Mouse (Mus musculus) hindbrain, embryonic 16.5 days (tissue): Measurements from ENCODE around the gene Sorbs1. TPM values are rescaled to one million over a fixed set of nuclear protein-coding genes. Genes with fewer than 3 reads are reported as not detected.

Experiments used
- ATAC-seq: fragments of 200-750 bp; cut with Nextera tagmentation; 2 replicates; pipeline ENCODE4 v1.8.0; 2017; ENCODE audit warnings: moderate TSS enrichment, moderate library complexity
- H3K27ac ChIP-seq: fragments of 300-500 bp; sonication (generic); 2 replicates; pipeline ENCODE4 v1.5.1; 2014; ENCODE audit warnings: low read depth, mild to moderate bottlenecking, control low read depth, low read length, moderate library complexity
- H3K27me3 ChIP-seq: fragments of 300-500 bp; sonication (generic); replicated peaks from 2 replicates; pipeline ENCODE4 v1.6.1; 2014; ENCODE audit warnings: low read length; ENCODE audit not compliant: control insufficient read depth, insufficient read depth
- H3K36me3 ChIP-seq: fragments of 300-500 bp; sonication (generic); 2 replicates; pipeline ENCODE4 v1.6.1; 2014; ENCODE audit warnings: mild to moderate bottlenecking, low read length, moderate library complexity, mixed read lengths; ENCODE audit not compliant: control insufficient read depth, insufficient read depth
- H3K4me1 ChIP-seq: fragments of 300-500 bp; sonication (generic); 2 replicates; pipeline ENCODE4 v1.6.1; 2014; ENCODE audit warnings: low read depth, low read length; ENCODE audit not compliant: control insufficient read depth, insufficient read depth
- H3K4me2 ChIP-seq: fragments of 300-500 bp; sonication (generic); 2 replicates; pipeline ENCODE4 v1.6.1; 2014; ENCODE audit warnings: mild to moderate bottlenecking, low read length, control low read depth, moderate library complexity
- H3K4me3 ChIP-seq: fragments of 300-500 bp; sonication (generic); 2 replicates; pipeline ENCODE4 v1.5.1; 2014; ENCODE audit warnings: mild to moderate bottlenecking, low read length, control low read depth, moderate library complexity
- H3K9ac ChIP-seq: fragments of 300-500 bp; sonication (generic); 2 replicates; pipeline ENCODE4 v1.6.1; 2014; ENCODE audit warnings: low read depth, mild to moderate bottlenecking, control low read depth, low read length, moderate library complexity
- H3K9me3 ChIP-seq: fragments of 300-500 bp; sonication (generic); 2 replicates; pipeline ENCODE4 v1.6.1; 2014; ENCODE audit warnings: mild to moderate bottlenecking, low read length, moderate library complexity; ENCODE audit not compliant: control insufficient read depth
- WGBS: fragments of 180-500 bp; shearing (Covaris S2); extraction: QIAGEN DNeasy Blood & Tissue Kit; methylation state at CpG from one replicate; pipeline ENCODE4 v1.1.7; 2014; 5-methylcytosine and 5-hydroxymethylcytosine counted together
- polyA plus RNA-seq: library from polyadenylated mRNA; unstranded; fragments of >200 nt; fragmentation: Nextera tagmentation; extraction: Ambion mirVana; gene quantifications from 2 replicates; pipeline ENCODE4 v1.2.1, GENCODE M21; 2015

The Sorbs1 gene
- polyA plus RNA-seq, 1 experiment from 2014 or later: 83.6 TPM

DNA sequence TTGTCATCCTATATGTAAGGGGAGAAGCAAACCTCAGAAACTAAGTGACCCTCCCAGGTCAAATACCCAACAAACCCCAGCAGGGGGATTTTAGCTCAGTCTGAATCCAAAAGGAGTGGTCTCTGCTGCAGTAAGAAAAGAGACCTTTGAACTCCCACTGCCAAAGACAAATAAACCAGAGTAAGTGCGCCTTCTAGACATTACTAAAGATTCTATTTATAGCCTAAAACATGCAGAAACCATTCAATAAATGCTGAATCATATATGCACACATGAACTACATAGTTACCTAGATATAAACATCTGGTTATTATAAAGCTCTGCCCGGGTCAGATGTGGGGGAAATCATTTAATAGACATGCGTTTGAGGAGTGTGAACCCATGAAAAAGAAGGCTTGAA, 84.0 kb downstream of the Sorbs1 start:
- Histone ChIP-seq H3K27ac (no peak overlapping the region), H3K36me3 (no peaks in the 10 kb centered on the region), H3K4me2 (no peak overlapping the region), H3K9ac (no peak overlapping the region), H3K9me3 (no peaks in the 10 kb centered on the region), H3K27me3 (no peaks in the 10 kb centered on the region), H3K4me3 (no peak overlapping the region), H3K4me1 (peaks cover 13% of the 10 kb centered on the region)
- no peak for ATAC-seq
- WGBS: 84% methylated on average over 3 of the region's 3 CpGs

DNA sequence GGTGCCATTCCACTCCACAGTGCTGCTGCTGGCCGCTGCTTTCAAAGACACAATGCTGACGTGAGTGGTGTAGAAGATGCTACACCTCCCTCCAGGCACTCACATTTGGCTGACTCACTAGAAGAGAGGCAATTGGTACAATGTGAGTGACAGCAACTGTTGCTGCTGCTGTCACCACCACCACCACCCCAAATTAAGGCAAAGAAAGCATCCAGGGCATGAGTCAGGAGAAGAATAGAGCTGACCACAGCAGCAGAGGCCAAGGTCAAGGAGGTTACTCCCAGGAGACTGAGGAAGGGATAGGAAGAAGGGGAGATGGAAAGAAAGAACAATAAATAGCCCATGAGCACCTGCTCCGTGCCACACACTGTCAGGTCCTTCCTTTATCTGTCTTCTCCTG, 84.4 kb downstream of the Sorbs1 start:
- no peaks in the 10 kb centered on the region for H3K36me3 ChIP-seq
- no peak overlapping the region for H3K27ac ChIP-seq

DNA sequence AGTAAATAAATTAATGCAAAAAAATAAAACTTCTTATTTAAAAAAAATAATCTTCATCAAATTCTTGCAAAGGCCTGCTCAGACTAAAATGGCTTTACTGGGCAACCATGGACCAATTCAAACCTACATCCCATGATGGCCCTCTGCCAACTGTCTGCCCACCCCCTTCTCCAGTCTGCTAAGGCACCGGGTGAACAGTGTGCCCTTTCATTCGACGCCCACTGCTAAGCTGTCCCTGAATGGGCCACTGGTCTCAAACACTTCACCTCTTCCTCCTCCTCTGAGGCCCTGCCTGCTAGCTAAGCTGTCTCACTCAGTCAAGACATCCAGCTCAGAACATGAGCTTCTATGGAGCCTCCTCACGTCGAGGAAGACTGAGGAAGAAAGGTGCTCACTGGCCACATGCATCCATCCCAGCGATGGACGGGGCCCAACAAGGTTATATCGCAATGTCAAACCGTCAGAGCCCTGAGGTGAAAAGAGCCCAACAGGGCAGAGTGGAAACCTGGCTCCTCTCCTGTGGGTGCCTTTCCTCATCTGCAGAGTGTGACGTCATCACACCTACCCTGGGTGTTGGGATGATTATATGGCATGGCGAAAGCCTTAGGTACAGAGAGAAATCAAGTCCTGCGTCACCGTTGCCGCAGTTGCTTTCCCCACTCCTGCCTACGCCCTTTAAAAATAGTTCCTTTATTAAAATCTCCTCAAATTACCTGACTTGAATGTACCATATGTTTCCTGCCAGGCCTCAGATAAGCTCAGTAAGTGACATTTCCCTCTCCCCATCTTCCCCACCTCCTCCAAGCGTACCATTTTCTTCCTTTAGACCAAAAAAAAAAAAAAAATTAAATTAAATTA, 87.2 kb downstream of the Sorbs1 start:
- Histone ChIP-seq H3K27me3 (no peaks in the 10 kb centered on the region), H3K4me2 (no peak overlapping the region), H3K27ac (peak overlapping the region; percentile 58), H3K4me3 (no peak overlapping the region), H3K36me3 (no peaks in the 10 kb centered on the region), H3K9me3 (no peaks in the 10 kb centered on the region), H3K4me1 (peaks cover 3% of the 10 kb centered on the region; the same call in 1 of the 2 replicates), H3K9ac (no peak overlapping the region)
- WGBS: 72% methylated on average over 16 of the region's 16 CpGs
- peak; percentile 78 for ATAC-seq

More for the DNA sequence above, 84.4 kb downstream of the Sorbs1 start:
- no peaks in the 10 kb centered on the region for H3K27me3 ChIP-seq
- no peaks in the 10 kb centered on the region for H3K9me3 ChIP-seq
- no peak overlapping the region for H3K4me3 ChIP-seq
- H3K9ac ChIP-seq: no peak overlapping the region
- no peak overlapping the region for H3K4me2 ChIP-seq
- ATAC-seq: no peak
- 79% methylated on average over 3 of the region's 3 CpGs for WGBS
- H3K4me1 ChIP-seq: peaks cover 9% of the 10 kb centered on the region

DNA sequence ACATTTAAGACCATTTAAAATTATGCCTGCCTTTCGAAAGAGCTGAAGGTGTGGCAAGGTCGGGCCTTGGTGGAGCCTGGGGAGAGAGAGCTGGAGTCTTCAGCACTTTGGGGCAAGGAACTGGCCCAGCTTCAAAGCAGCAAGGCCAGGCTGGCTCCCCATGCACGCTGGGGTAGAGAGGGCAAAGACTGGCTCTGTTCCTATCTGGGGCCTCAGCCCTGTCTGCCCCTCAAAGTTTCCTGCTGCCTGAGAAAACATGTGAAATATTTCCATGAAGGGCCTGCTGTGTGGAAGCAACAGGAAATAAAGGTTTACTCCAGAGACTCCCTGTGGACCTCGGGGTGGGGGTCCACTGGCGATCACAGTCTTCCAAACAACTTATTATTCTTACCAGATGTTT, 88.3 kb downstream of the Sorbs1 start:
- H3K4me1 ChIP-seq: peaks cover 6% of the 10 kb centered on the region; the same call in 1 of the 2 replicates
- no peaks in the 10 kb centered on the region for H3K36me3 ChIP-seq
- no peaks in the 10 kb centered on the region for H3K9me3 ChIP-seq
- H3K9ac ChIP-seq: no peak overlapping the region
- H3K4me3 ChIP-seq: no peak overlapping the region
- H3K27me3 ChIP-seq: no peaks in the 10 kb centered on the region
- WGBS: 49% methylated on average over 5 of the region's 5 CpGs
- peak overlapping the region; percentile 48 for H3K27ac ChIP-seq
- no peak overlapping the region for H3K4me2 ChIP-seq
- ATAC-seq: no peak

DNA sequence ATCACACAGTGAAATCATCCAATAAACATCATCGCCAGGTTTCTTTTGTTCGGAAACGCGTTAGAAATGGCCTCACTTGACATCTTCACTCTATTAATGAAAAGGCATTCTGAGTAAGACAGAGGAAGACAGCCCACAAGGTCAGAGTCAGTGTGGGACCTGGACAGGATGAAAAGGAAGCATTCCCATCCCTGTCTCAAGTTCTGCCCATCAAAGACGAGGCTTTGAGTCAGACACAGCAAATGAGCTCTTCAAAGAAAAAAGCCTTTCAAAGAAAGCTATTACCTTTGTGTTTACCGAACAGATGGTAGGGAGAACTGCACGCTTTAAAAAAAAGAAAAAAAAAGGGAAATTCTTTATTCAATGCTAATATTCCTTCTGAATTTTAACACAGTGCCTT, 92.5 kb downstream of the Sorbs1 start:
- Histone ChIP-seq H3K4me1 (peaks cover 6% of the 10 kb centered on the region; the same call in 1 of the 2 replicates), H3K27ac (no peak overlapping the region; the same call in 1 of the 2 replicates), H3K36me3 (no peaks in the 10 kb centered on the region), H3K4me3 (no peak overlapping the region), H3K27me3 (no peaks in the 10 kb centered on the region), H3K9me3 (no peaks in the 10 kb centered on the region), H3K4me2 (no peak overlapping the region), H3K9ac (no peak overlapping the region)
- WGBS: 48% methylated on average over 7 of the region's 7 CpGs
- no peak for ATAC-seq

DNA sequence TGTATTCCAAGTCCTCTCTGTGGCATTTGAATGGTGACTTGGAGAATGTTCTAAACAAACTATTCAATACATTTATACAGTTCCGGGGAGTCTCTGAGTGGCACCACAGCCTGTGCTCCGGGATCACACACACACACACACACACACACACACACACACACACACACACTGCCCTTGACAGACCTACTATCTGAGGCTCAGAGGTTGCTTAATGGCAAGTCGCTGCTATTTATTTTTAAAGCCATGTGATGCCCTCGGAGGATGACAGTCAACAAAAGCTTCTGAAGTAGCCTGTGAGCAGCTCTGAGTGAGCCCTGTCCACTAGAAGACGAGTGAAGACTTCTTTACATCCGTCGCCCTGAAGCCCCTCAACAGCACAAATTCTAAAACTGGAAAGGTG, 94.3 kb downstream of the Sorbs1 start:
- H3K27ac ChIP-seq: no peak overlapping the region
- no peak for ATAC-seq
- no peaks in the 10 kb centered on the region for H3K36me3 ChIP-seq
- no peak overlapping the region for H3K4me3 ChIP-seq
- peaks cover 5% of the 10 kb centered on the region; the same call in 1 of the 2 replicates for H3K4me1 ChIP-seq
- no peak overlapping the region for H3K9ac ChIP-seq
- H3K9me3 ChIP-seq: no peaks in the 10 kb centered on the region
- WGBS: 78% methylated on average over 7 of the region's 7 CpGs
- H3K4me2 ChIP-seq: no peak overlapping the region
- H3K27me3 ChIP-seq: no peaks in the 10 kb centered on the region

DNA sequence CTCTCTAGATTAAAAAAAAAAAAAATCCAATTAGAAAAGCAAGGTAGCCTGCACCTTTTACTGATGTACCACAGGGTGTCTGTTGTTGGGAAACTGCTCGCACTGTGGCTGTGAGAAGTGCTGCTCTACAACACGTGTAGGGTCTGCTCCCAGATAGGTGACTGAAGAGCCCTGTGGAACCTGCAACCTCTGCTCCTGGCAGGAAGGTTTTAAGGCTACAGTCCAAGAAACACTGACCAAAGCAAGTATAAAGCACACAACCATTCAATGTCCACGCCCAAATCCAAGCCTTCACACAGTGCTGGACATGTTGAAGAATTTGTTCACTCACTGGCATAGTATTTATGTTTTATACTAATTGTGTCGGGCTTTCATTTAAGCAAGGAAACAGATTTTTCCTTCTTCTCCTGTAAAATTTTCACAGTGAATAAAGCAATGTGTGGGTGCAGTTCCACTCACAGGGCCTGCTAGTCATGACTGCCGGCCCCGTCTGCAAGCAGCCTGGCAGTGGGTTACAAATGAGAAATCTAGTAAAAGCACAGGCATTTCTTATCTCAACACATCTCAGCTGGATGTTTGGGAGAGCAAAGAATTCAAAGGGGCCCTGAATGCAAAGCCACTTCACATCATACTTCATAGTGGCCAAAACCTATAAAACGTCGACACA, 96.3 kb downstream of the Sorbs1 start:
- no peaks in the 10 kb centered on the region for H3K36me3 ChIP-seq
- ATAC-seq: no peak
- peaks cover 5% of the 10 kb centered on the region; the same call in 1 of the 2 replicates for H3K4me1 ChIP-seq
- H3K27ac ChIP-seq: peak overlapping the region; percentile 8; the same call in 1 of the 2 replicates
- no peak overlapping the region for H3K4me3 ChIP-seq
- H3K9me3 ChIP-seq: no peaks in the 10 kb centered on the region
- no peak overlapping the region for H3K4me2 ChIP-seq
- WGBS: 79% methylated on average over 8 of the region's 8 CpGs
- H3K27me3 ChIP-seq: no peaks in the 10 kb centered on the region
- no peak overlapping the region for H3K9ac ChIP-seq

DNA sequence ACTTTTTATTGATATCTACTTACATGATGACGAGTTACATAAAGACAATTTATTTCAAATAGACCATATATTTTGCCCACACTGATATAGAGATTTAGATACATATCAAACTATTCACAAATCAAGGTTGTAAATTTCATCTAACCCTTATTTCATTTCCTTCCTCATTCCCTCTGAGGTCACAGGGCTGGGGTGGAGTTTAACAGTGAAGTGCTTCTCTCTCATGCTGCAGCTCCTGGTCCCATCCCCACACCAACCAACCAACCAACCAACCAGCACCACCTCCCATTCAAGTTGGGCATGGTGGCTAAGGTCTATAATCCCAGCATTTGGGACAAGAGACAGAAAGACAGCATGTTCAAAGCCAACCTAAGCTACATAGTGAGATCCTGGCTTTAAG, 97.9 kb downstream of the Sorbs1 start:
- no peak for ATAC-seq
- Histone ChIP-seq H3K9me3 (no peaks in the 10 kb centered on the region), H3K27me3 (no peaks in the 10 kb centered on the region), H3K4me2 (no peak overlapping the region), H3K4me3 (no peak overlapping the region), H3K27ac (no peak overlapping the region), H3K4me1 (peaks cover 7% of the 10 kb centered on the region; the same call in 1 of the 2 replicates), H3K36me3 (no peaks in the 10 kb centered on the region), H3K9ac (no peak overlapping the region)
- 96% methylated on average over 1 of the region's 1 CpGs for WGBS

DNA sequence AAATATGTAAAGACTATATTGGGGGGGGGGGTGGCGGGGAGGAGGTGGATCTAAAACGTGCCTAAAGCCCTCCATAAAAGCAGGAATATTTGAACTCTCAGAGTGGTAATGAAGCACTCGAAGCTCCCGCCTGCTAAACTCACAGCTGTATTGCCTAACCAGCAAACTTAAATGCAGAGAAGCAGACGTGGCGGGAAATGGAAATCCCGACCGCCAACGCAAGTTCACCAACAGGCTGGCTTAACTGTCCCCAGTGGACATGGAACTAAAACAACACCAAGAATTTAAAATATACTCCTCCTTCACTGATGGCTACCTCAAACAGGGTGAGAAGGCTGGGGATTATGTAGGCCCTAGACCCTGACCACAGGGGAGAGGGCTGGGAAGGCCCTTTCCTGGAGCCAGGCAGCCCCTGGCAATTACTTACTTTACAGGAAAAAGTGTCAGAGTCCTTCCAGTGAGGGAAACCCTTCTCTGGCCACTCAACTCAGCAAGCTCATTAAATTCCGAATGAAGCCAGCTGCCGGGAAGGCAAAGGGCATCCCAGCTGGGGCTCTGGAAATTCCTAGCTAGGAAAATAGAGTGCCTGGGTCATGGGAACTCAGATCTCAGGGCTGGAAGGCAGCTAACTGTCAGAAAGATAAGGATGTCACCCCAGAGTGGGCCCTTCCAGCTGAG, 98.6 kb downstream of the Sorbs1 start:
- peaks cover 8% of the 10 kb centered on the region; the same call in 1 of the 2 replicates for H3K4me1 ChIP-seq
- H3K27me3 ChIP-seq: no peaks in the 10 kb centered on the region
- WGBS: 56% methylated on average over 11 of the region's 11 CpGs
- H3K4me3 ChIP-seq: no peak overlapping the region
- H3K36me3 ChIP-seq: no peaks in the 10 kb centered on the region
- H3K27ac ChIP-seq: peak overlapping the region; percentile 58
- no peak overlapping the region for H3K9ac ChIP-seq
- no peak overlapping the region for H3K4me2 ChIP-seq
- no peak for ATAC-seq
- H3K9me3 ChIP-seq: no peaks in the 10 kb centered on the region
